Mouse (Mus musculus): Measurements from ENCODE around the gene Acss2. TPM values are rescaled to one million over a fixed set of nuclear protein-coding genes. Genes with fewer than 3 reads are reported as not detected.
"Not testable (repeated sequence)": the region's sequence is repeated elsewhere in the genome, so short reads cannot be mapped to it uniquely, and the experiment has no call there.

Gene Acss2
- polyA plus RNA-seq, 1 experiment from 2014 or later: 20.9 TPM

- DNase-seq: peak; percentile 37
- no peak overlapping the region for H3K9ac ChIP-seq
Observed at GRCm38 (mm10) chr2:155512479-155512878, 5.3 kb upstream of the Acss2 start.

DNA sequence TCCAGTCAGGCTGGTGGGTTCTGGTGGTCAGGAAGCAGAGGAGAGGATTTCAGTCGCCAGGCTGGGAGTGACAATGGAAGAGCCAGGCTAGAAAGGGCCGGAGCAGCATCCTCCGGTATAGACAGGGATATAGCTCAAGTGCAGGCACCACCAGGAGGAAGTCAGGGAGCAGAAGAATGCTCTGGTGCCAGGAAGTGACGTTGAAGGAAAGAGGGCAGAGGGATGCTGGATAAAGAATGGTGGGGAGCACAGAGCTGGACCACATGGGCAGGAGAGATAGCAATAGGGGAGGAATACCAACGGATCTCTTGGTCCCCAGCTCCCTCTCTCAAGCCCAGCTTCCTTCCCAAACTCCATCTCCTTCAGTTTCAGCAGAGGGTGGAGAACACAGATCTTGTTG, 4.2 kb upstream of the Acss2 start:
- Histone ChIP-seq H3K9me3 (replicated peaks) (no peaks in the 10 kb centered on the region), H3K27me3 (peaks cover 33% of the 10 kb centered on the region), H3K27ac (no peak overlapping the region), H3K4me1 (replicated peaks) (peaks cover 20% of the 10 kb centered on the region), H3K4me2 (no peak overlapping the region), H3K9ac (no peak overlapping the region), H3K4me3 (replicated peaks) (no peak overlapping the region), H3K36me3 (no peaks in the 10 kb centered on the region)
- DNase-seq (no peak), ATAC-seq (ENCODE audit: low read depth) (no peak)
- WGBS (ENCODE audit: insufficient replicate concordance): 39% methylated on average over 5 of the region's 5 CpGs

More at GRCm38 (mm10) chr2:155512479-155512878, 5.3 kb upstream of the Acss2 start:
- Histone ChIP-seq H3K4me1 (replicated peaks) (peaks cover 17% of the 10 kb centered on the region), H3K4me3 (replicated peaks) (no peak overlapping the region), H3K27me3 (peaks cover 33% of the 10 kb centered on the region), H3K4me2 (no peak overlapping the region), H3K27ac (no peak overlapping the region), H3K9me3 (replicated peaks) (no peaks in the 10 kb centered on the region), H3K36me3 (no peaks in the 10 kb centered on the region)
- 50% methylated on average over 4 of the region's 4 CpGs for WGBS (ENCODE audit: insufficient replicate concordance)
- peak; percentile 32; the same call in 1 of the 2 replicates for ATAC-seq (ENCODE audit: low read depth)

DNA sequence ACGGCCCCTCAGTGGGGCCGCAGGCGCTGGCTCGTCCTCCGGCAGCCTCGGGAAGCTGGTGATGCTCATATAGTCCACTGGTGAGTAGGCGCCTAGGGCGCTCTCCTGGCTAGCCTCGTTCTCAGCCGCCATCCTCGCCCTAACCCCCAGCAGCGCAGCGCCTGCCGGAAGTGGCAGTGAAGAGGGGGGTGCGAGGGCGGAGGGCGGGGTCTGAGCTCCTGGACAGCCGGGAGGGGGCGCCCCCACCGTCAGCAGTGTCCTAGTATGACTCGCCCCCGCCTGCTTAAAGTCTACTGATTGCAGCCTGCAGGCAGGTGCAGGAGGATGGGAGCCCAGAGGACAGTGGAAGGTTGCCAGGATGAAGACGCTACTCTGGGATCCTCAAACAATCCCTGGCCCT, 3.1 kb upstream of the Acss2 start:
- peaks cover 33% of the 10 kb centered on the region for H3K27me3 ChIP-seq
- no peak for DNase-seq
- H3K9me3 ChIP-seq (replicated peaks): no peaks in the 10 kb centered on the region
- H3K9ac ChIP-seq: no peak overlapping the region
- no peak overlapping the region for H3K27ac ChIP-seq
- peaks cover 28% of the 10 kb centered on the region for H3K4me1 ChIP-seq (replicated peaks)
- WGBS (ENCODE audit: insufficient replicate concordance): 4% methylated on average over 23 of the region's 23 CpGs
- ATAC-seq (ENCODE audit: low read depth): no peak
- no peaks in the 10 kb centered on the region for H3K36me3 ChIP-seq
- H3K4me3 ChIP-seq (replicated peaks): peak overlapping the region; percentile 29
- H3K4me2 ChIP-seq: peak overlapping the region; percentile 52

DNA sequence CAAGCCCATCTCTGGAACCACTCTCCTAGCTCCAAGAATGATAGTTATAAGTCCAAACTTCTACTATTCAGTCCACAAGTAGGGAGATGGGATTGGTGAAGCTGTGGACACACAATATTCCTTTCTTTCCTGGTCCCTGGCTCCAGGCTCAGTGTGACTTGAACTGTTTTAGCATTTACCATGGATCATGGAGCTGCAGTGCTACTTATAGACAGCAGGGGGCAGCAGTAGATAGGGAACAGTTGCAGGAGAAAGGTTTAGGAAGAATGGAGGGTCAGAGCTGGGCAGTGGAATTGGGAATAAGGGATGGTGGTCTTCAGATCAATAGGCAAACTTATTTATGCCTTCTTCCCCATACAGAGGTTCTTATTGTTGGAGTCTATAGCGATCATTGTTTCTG, 1.8 kb upstream of the Acss2 start:
- Histone ChIP-seq H3K9me3 (replicated peaks) (no peaks in the 10 kb centered on the region), H3K9ac (no peak overlapping the region), H3K4me1 (replicated peaks) (peaks cover 32% of the 10 kb centered on the region), H3K27ac (no peak overlapping the region), H3K27me3 (peaks cover 33% of the 10 kb centered on the region), H3K4me2 (no peak overlapping the region), H3K36me3 (no peaks in the 10 kb centered on the region), H3K4me3 (replicated peaks) (no peak overlapping the region)
- 0% methylated on average over 1 of the region's 1 CpGs for WGBS (ENCODE audit: insufficient replicate concordance)
- no peak for DNase-seq
- no peak for ATAC-seq (ENCODE audit: low read depth)

GRCm38 (mm10) chr2:155518531-155519270, 953 bp downstream of the Acss2 start:
- Histone ChIP-seq H3K9ac (peak overlapping the region; percentile 86), H3K9me3 (replicated peaks) (no peaks in the 10 kb centered on the region), H3K4me3 (replicated peaks) (peak overlapping the region; percentile 79), H3K27ac (peak overlapping the region; percentile 74), H3K27me3 (peaks cover 18% of the 10 kb centered on the region), H3K4me2 (peak overlapping the region; percentile 89), H3K4me1 (replicated peaks) (peaks cover 38% of the 10 kb centered on the region), H3K36me3 (no peaks in the 10 kb centered on the region)
- no peak for ATAC-seq (ENCODE audit: low read depth)
- 21% methylated on average over 18 of the region's 18 CpGs for WGBS (ENCODE audit: insufficient replicate concordance)
- no peak for DNase-seq

GRCm38 (mm10) chr2:155523706-155524105, 6.0 kb downstream of the Acss2 start:
- no peak overlapping the region for H3K4me2 ChIP-seq
- no peaks in the 10 kb centered on the region for H3K36me3 ChIP-seq
- no peaks in the 10 kb centered on the region for H3K9me3 ChIP-seq (replicated peaks)
- no peak overlapping the region for H3K9ac ChIP-seq
- peaks cover 45% of the 10 kb centered on the region for H3K4me1 ChIP-seq (replicated peaks)
- 15% methylated on average over 5 of the region's 5 CpGs for WGBS (ENCODE audit: insufficient replicate concordance)
- ATAC-seq (ENCODE audit: low read depth) (no peak), DNase-seq (no peak)
- H3K27ac ChIP-seq: 0 out of 2 replicates have a peak overlapping the region, but pooled peaks have one; percentile 1
- H3K4me3 ChIP-seq (replicated peaks): no peak overlapping the region
- no peaks in the 10 kb centered on the region for H3K27me3 ChIP-seq

DNA sequence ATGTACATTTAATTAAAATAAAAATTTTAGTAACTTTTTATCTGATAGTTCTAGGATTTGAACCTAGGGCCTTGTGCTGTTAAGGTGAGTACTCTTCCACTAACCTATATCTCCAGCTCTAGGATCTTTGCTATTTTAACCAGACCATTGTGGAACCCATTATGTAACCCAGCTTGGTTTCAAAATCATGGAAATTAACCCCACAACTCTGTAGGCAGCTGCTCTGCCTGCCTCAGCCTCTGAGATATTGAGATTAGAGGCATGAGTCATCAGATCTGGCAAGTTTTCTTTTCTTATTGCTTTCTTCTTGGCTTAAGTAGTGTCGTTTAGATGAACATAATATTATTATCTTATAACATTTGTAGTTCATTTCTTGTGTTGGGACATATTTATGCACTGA, 6.6 kb downstream of the Acss2 start:
- no peak overlapping the region for H3K4me2 ChIP-seq
- H3K27ac ChIP-seq: no peak overlapping the region
- no peak overlapping the region for H3K9ac ChIP-seq
- 14% methylated on average over 1 of the region's 1 CpGs for WGBS (ENCODE audit: insufficient replicate concordance)
- no peaks in the 10 kb centered on the region for H3K36me3 ChIP-seq
- DNase-seq (no peak), ATAC-seq (ENCODE audit: low read depth) (no peak)
- no peaks in the 10 kb centered on the region for H3K27me3 ChIP-seq
- H3K4me3 ChIP-seq (replicated peaks): no peak overlapping the region
- peaks cover 40% of the 10 kb centered on the region for H3K4me1 ChIP-seq (replicated peaks)
- H3K9me3 ChIP-seq (replicated peaks): no peaks in the 10 kb centered on the region

DNA sequence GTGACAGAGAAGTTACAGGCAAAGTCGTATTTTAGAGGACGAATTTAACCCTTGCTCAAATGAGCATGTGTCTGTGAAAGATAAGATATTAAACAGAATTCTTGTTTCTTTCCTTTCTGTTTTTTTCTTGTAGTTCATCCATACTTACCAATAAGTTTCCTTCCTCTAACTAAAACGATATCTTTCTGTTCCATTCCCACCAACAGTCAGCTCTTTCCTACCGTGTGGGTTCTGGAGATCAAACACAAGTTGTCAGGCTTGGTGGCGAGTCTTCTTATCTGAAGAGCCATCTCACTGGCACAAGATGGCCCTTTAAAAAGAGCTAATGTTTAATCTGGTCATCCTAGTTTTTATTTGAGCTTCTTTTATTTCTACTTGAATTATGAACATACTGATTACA, 9.6 kb downstream of the Acss2 start:
- ATAC-seq (ENCODE audit: low read depth): peak; percentile 43; the same call in 1 of the 2 replicates

DNA sequence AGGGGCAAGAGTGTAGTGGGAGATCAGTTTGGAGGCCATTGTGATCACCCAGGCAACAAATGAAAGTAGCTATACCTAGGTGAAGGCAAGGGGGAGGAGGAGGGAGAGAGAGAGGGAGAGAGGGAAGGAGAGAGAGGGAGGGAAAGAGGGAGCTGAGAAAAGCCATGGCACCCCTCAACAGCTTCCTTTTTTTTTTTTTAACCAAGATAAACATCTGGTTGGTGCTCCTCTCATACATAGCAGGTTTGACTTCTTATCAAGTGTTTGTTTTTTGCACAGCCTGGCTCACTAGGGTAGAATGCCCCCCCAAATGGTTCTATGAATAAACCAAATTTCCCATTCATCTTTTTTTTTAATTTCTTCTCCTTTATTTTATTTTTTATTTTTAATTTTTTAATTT, 18.5 kb downstream of the Acss2 start:
- Histone ChIP-seq H3K27ac (no peak overlapping the region), H3K4me3 (replicated peaks) (no peak overlapping the region), H3K9me3 (replicated peaks) (no peaks in the 10 kb centered on the region), H3K27me3 (no peaks in the 10 kb centered on the region), H3K4me2 (no peak overlapping the region), H3K4me1 (replicated peaks) (peaks cover 16% of the 10 kb centered on the region), H3K36me3 (no peaks in the 10 kb centered on the region), H3K9ac (no peak overlapping the region)
- ATAC-seq (ENCODE audit: low read depth) (no peak), DNase-seq (no peak)

More for the DNA sequence above, 9.6 kb downstream of the Acss2 start:
- no peak overlapping the region for H3K9ac ChIP-seq
- peaks cover 34% of the 10 kb centered on the region for H3K4me1 ChIP-seq (replicated peaks)
- H3K36me3 ChIP-seq: no peaks in the 10 kb centered on the region
- 8% methylated on average over 5 of the region's 5 CpGs for WGBS (ENCODE audit: insufficient replicate concordance)
- H3K4me3 ChIP-seq (replicated peaks): no peak overlapping the region
- H3K27me3 ChIP-seq: no peaks in the 10 kb centered on the region
- H3K27ac ChIP-seq: peak overlapping the region; percentile 11; the same call in 1 of the 2 replicates
- H3K4me2 ChIP-seq: no peak overlapping the region
- peak; percentile 25 for DNase-seq
- no peaks in the 10 kb centered on the region for H3K9me3 ChIP-seq (replicated peaks)

GRCm38 (mm10) chr2:155537761-155538462, 20.2 kb downstream of the Acss2 start:
- Histone ChIP-seq H3K9me3 (replicated peaks) (no peaks in the 10 kb centered on the region), H3K4me3 (replicated peaks) (no peak overlapping the region), H3K27me3 (no peaks in the 10 kb centered on the region), H3K4me1 (replicated peaks) (peaks cover 16% of the 10 kb centered on the region), H3K36me3 (no peaks in the 10 kb centered on the region), H3K4me2 (peak overlapping the region; percentile 32; the same call in 1 of the 2 replicates), H3K9ac (no peak overlapping the region), H3K27ac (peak overlapping the region; percentile 43)
- ATAC-seq (ENCODE audit: low read depth) (no peak; the same call in 1 of the 2 replicates), DNase-seq (no peak)
- WGBS (ENCODE audit: insufficient replicate concordance): 65% methylated on average over 5 of the region's 5 CpGs

DNA sequence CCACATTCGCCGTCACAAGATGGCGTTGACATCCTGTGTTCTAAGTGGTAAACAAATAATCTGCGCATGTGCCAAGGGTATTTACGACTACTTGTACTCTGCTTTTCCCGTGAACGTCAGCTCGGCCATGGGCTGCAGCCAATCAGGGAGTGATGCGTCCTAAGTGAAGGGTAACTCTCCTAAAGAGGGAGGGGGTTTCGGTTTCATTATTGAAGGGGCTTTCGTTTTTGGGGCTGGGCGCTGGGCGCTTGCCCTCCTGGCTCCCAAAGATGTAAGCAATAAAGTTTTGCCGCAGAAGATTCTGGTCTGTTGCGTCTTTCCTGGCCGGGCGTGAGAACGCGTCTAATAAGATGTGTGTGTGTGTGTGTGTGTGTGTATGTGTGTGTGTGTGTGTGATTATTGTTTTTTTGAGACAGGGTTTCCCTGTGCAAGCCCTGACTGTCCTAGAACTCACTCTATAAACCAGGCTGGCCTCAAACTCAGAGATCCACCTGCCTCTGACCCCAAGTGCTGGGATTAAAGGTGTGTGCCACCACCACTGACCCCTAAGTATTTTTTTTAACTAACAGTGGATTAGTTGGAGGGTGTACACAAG, 20.8 kb downstream of the Acss2 start:
- 49% methylated on average over 15 of the region's 19 CpGs for WGBS (ENCODE audit: insufficient replicate concordance)
- H3K27me3 ChIP-seq; H3K9ac ChIP-seq; H3K9me3 ChIP-seq (replicated peaks); H3K36me3 ChIP-seq; H3K27ac ChIP-seq; DNase-seq: not testable (repeated sequence)
- peaks cover 16% of the 10 kb centered on the region for H3K4me1 ChIP-seq (replicated peaks)
- H3K4me3 ChIP-seq (replicated peaks): peak overlapping the region; percentile 40
- peak; percentile 66 for ATAC-seq (ENCODE audit: low read depth)
- peak overlapping the region; percentile 34 for H3K4me2 ChIP-seq

All from liver, embryonic 13.5 days (tissue).